Comparison of ENCODE assay signal across 32 mouse cellular contexts in genomic region chr4:114942583-114942982, GRCm38 (mm10). TPM values are rescaled to one million over a fixed set of nuclear protein-coding genes. Genes with fewer than 3 reads are reported as not detected.
DNase-seq lines count a peak whose midpoint lies in the region; ATAC-seq and TF ChIP-seq lines count a peak whose summit lies in the region.
"Had no signal": no experiment of that assay in that cellular context is flagged by ENCODE, and none has a peak within 500 bp of the region (broad histone marks: within the 10 kb centered on the region; RNA-seq: fewer than 3 reads in every experiment).

No protein-coding gene starts in this region.

- WGBS in forebrain, embryonic 14.5 days: 18% methylated on average over 8 of the region's 8 CpGs
- 18% methylated on average over 8 of the region's 8 CpGs for WGBS in forebrain, embryonic 13.5 days
- WGBS in embryonic facial prominence, embryonic 14.5 days: 19% methylated on average over 8 of the region's 8 CpGs
- WGBS in limb, embryonic 13.5 days: 12% methylated on average over 8 of the region's 8 CpGs

- no peaks in the 10 kb centered on the region for H3K9me3 ChIP-seq in forebrain, embryonic 14.5 days (replicated peaks; ENCODE audit: control insufficient read depth, low read length)
- H3K9me3 ChIP-seq in forebrain, embryonic 13.5 days (replicated peaks): no peaks in the 10 kb centered on the region
- H3K9me3 ChIP-seq in embryonic facial prominence, embryonic 14.5 days (ENCODE audit: control insufficient read depth, low read length): no peaks in the 10 kb centered on the region
- H3K9me3 ChIP-seq in limb, embryonic 13.5 days: no peaks in the 10 kb centered on the region
- H3K9me3 ChIP-seq: forebrain, embryonic 10.5 days; heart, embryonic 12.5 days; kidney, embryonic 15.5 days; lung, embryonic 15.5 days had no signal

- no peak overlapping the region for H3K4me3 ChIP-seq in forebrain, embryonic 14.5 days (ENCODE audit: low read depth, low read length)
- H3K4me3 ChIP-seq in forebrain, embryonic 13.5 days: no peak overlapping the region
- no peak overlapping the region for H3K4me3 ChIP-seq in embryonic facial prominence, embryonic 14.5 days (ENCODE audit: low read depth, low read length)
- no peak overlapping the region for H3K4me3 ChIP-seq in limb, embryonic 13.5 days
- H3K4me3 ChIP-seq: forebrain, embryonic 10.5 days; heart, embryonic 12.5 days; kidney, embryonic 15.5 days; left cerebral cortex, adult 2 months; lung, embryonic 15.5 days; myocyte had no signal

- ATAC-seq in forebrain, embryonic 14.5 days: no peak
- ATAC-seq in forebrain, embryonic 13.5 days: no peak
- no peak for ATAC-seq in embryonic facial prominence, embryonic 14.5 days (ENCODE audit: low read depth)
- peak; percentile 21; the same call in 1 of the 2 replicates for ATAC-seq in limb, embryonic 13.5 days (ENCODE audit: low FRiP score, low read depth)
- ATAC-seq: hindbrain, postnatal 0 days; intestine, postnatal 0 days; midbrain, embryonic 16.5 days had no signal

- DNase-seq in forebrain, embryonic 14.5 days (ENCODE audit: low spot score): peak; percentile 39
- DNase-seq in brain, embryonic 14.5 days (ENCODE audit: low read depth): peak; percentile 51
- DNase-seq in embryonic facial prominence, embryonic 14.5 days (ENCODE audit: low spot score): peak; percentile 31
- no peak for DNase-seq in layer of hippocampus, adult 8-10 months (ENCODE audit: low spot score in 2 of 2)
- no peak for DNase-seq in right cerebral cortex, postnatal 25 days
- DNase-seq: adrenal gland, postnatal 14 days; cerebellum, adult 9-10 months; heart, postnatal 10 days; lung, postnatal 36 days; right cerebral cortex, postnatal 4 days; thymus, postnatal 25 days had no signal

- no peak overlapping the region for H3K27ac ChIP-seq in forebrain, embryonic 14.5 days (ENCODE audit: low read depth, low read length)
- no peak overlapping the region for H3K27ac ChIP-seq in forebrain, embryonic 13.5 days
- no peak overlapping the region for H3K27ac ChIP-seq in embryonic facial prominence, embryonic 14.5 days (replicated peaks; ENCODE audit: low read depth, low read length)
- H3K27ac ChIP-seq in limb, embryonic 13.5 days: no peak overlapping the region
- H3K27ac ChIP-seq: forebrain, embryonic 10.5 days; hindbrain, postnatal 0 days; kidney, embryonic 15.5 days; left cerebral cortex, adult 2 months; liver, embryonic 14.5 days; lung, embryonic 15.5 days had no signal

- H3K9ac ChIP-seq in forebrain, embryonic 14.5 days (ENCODE audit: low read length): no peak overlapping the region
- H3K9ac ChIP-seq in forebrain, embryonic 13.5 days: no peak overlapping the region
- no peak overlapping the region for H3K9ac ChIP-seq in embryonic facial prominence, embryonic 14.5 days (ENCODE audit: low read depth, low read length)
- H3K9ac ChIP-seq in limb, embryonic 13.5 days: no peak overlapping the region
- H3K9ac ChIP-seq: heart, embryonic 12.5 days; kidney, embryonic 15.5 days; liver, embryonic 14.5 days; lung, embryonic 15.5 days had no signal

- peaks cover 2% of the 10 kb centered on the region; the same call in 1 of the 2 replicates for H3K4me1 ChIP-seq in forebrain, embryonic 14.5 days (ENCODE audit: control insufficient read depth, insufficient read depth, low read length)
- H3K4me1 ChIP-seq in forebrain, embryonic 13.5 days: peaks cover 13% of the 10 kb centered on the region
- 0 out of 2 replicates have a peak, but pooled peaks cover 10% of the 10 kb centered on the region for H3K4me1 ChIP-seq in embryonic facial prominence, embryonic 14.5 days (ENCODE audit: control insufficient read depth, insufficient read depth, low read length)
- H3K4me1 ChIP-seq in limb, embryonic 13.5 days: peaks cover 17% of the 10 kb centered on the region
- H3K4me1 ChIP-seq: heart, embryonic 12.5 days; lung, embryonic 15.5 days had no signal

- no peak for TF ChIP-seq CTCF in brain, embryonic 14.5 days (IDR thresholded peaks at IDR 0.05; ENCODE audit: borderline replicate concordance, extremely low read depth, insufficient read depth, insufficient read length)

- H3K4me2 ChIP-seq in forebrain, embryonic 14.5 days (ENCODE audit: low read length): no peak overlapping the region
- no peak overlapping the region for H3K4me2 ChIP-seq in forebrain, embryonic 13.5 days
- H3K4me2 ChIP-seq in embryonic facial prominence, embryonic 14.5 days (ENCODE audit: low read depth, low read length): no peak overlapping the region
- no peak overlapping the region for H3K4me2 ChIP-seq in limb, embryonic 13.5 days (replicated peaks)
- H3K4me2 ChIP-seq: heart, embryonic 12.5 days; kidney, embryonic 15.5 days; lung, embryonic 15.5 days had no signal

- H3K36me3 ChIP-seq in forebrain, embryonic 14.5 days (ENCODE audit: control insufficient read depth, insufficient read depth, low read length): no peaks in the 10 kb centered on the region
- no peaks in the 10 kb centered on the region for H3K36me3 ChIP-seq in forebrain, embryonic 13.5 days (ENCODE audit: poor library complexity, severe bottlenecking)
- H3K36me3 ChIP-seq in embryonic facial prominence, embryonic 14.5 days (ENCODE audit: control insufficient read depth, insufficient read depth, low read length): no peaks in the 10 kb centered on the region
- no peaks in the 10 kb centered on the region for H3K36me3 ChIP-seq in limb, embryonic 13.5 days
- H3K36me3 ChIP-seq: forebrain, embryonic 10.5 days; heart, embryonic 12.5 days; kidney, embryonic 15.5 days; lung, embryonic 15.5 days had no signal

- no peak for TF ChIP-seq POLR2A in brain, embryonic 14.5 days (IDR thresholded peaks at IDR 0.05; ENCODE audit: borderline replicate concordance, extremely low read depth, insufficient read depth, insufficient read length, poor library complexity, severe bottlenecking)

- 0 out of 2 replicates have a peak, but pooled peaks cover 9% of the 10 kb centered on the region for H3K27me3 ChIP-seq in forebrain, embryonic 14.5 days (replicated peaks; ENCODE audit: control insufficient read depth, insufficient read depth, low read length)
- peaks cover 52% of the 10 kb centered on the region for H3K27me3 ChIP-seq in forebrain, embryonic 13.5 days
- H3K27me3 ChIP-seq in embryonic facial prominence, embryonic 14.5 days (replicated peaks; ENCODE audit: control insufficient read depth, insufficient read depth, low read length): peaks cover 24% of the 10 kb centered on the region
- H3K27me3 ChIP-seq in limb, embryonic 13.5 days: peaks cover 81% of the 10 kb centered on the region

RNA-seq across cellular contexts. Expression of gene Foxe3, which starts 16.8 kb away (rescaled TPM):
- polyA plus RNA-seq in forebrain, embryonic 14.5 days (2014; fragmentation: Nextera tagmentation; extraction: Ambion mirVana): not detected in 2 replicates
- not detected in 2 replicates for polyA plus RNA-seq in forebrain, embryonic 13.5 days (2015; fragmentation: Nextera tagmentation; extraction: Ambion mirVana)
- 0.10 and 0.19 TPM in 2 replicates for polyA plus RNA-seq in brain, embryonic 14.5 days (2012; rRNA removed)
- not detected in 2 replicates for polyA plus RNA-seq in embryonic facial prominence, embryonic 14.5 days (2014; fragmentation: Nextera tagmentation; extraction: Ambion mirVana)
- polyA plus RNA-seq in limb, embryonic 13.5 days (2015; fragmentation: Nextera tagmentation; extraction: Ambion mirVana): not detected in 2 replicates
- total RNA-seq in layer of hippocampus, adult 8-10 months (2022): not detected
- total RNA-seq: adrenal gland, postnatal 14 days; gastrocnemius, adult 18-20 months; gastrocnemius, postnatal 4 days; heart, postnatal 10 days; hindbrain, postnatal 0 days; layer of hippocampus, postnatal 10 days; left cerebral cortex, adult 2 months; left cerebral cortex, postnatal 36 days; megakaryocyte-erythroid progenitor cell, adult 5-6 weeks had no signal
- polyA plus RNA-seq: cortical plate, adult 2 months; heart, embryonic 12.5 days; hindbrain, embryonic 11.5 days; hindbrain, postnatal 0 days; intestine, postnatal 0 days; kidney, embryonic 15.5 days; liver, embryonic 14.5 days; lung, embryonic 15.5 days; midbrain, embryonic 16.5 days; myocyte; neural tube, embryonic 14.5 days; stomach, embryonic 14.5 days had no signal

RNA-seq across cellular contexts. Expression of gene Foxd2, which starts 33.9 kb away (rescaled TPM):
- 0.27 and 0.38 TPM in 2 replicates for polyA plus RNA-seq in forebrain, embryonic 14.5 days (2014; fragmentation: Nextera tagmentation; extraction: Ambion mirVana)
- polyA plus RNA-seq in forebrain, embryonic 13.5 days (2015; fragmentation: Nextera tagmentation; extraction: Ambion mirVana): 0.22 and 0.30 TPM in 2 replicates
- polyA plus RNA-seq in brain, embryonic 14.5 days (2012; rRNA removed): 0.93 and 1.1 TPM in 2 replicates
- 0.81 and 1.3 TPM in 2 replicates for polyA plus RNA-seq in embryonic facial prominence, embryonic 14.5 days (2014; fragmentation: Nextera tagmentation; extraction: Ambion mirVana)
- 1.3 and 1.9 TPM in 2 replicates for polyA plus RNA-seq in limb, embryonic 13.5 days (2015; fragmentation: Nextera tagmentation; extraction: Ambion mirVana)
- total RNA-seq in layer of hippocampus, adult 8-10 months (2022): under 1 TPM; 0.35 to 0.52 (median 0.39) TPM
- polyA plus RNA-seq: heart, embryonic 12.5 days; neural tube, embryonic 14.5 days; stomach, embryonic 14.5 days had no signal

RNA-seq across cellular contexts. Expression of gene Cmpk1, which starts 44.5 kb away (rescaled TPM):
- 165 and 189 TPM in 2 replicates for polyA plus RNA-seq in forebrain, embryonic 14.5 days (2014; fragmentation: Nextera tagmentation; extraction: Ambion mirVana)
- 119 and 133 TPM in 2 replicates for polyA plus RNA-seq in forebrain, embryonic 13.5 days (2015; fragmentation: Nextera tagmentation; extraction: Ambion mirVana)
- 64.5 and 71.7 TPM in 2 replicates for polyA plus RNA-seq in brain, embryonic 14.5 days (2012; rRNA removed)
- polyA plus RNA-seq in embryonic facial prominence, embryonic 14.5 days (2014; fragmentation: Nextera tagmentation; extraction: Ambion mirVana): 110 and 112 TPM in 2 replicates
- polyA plus RNA-seq in limb, embryonic 13.5 days (2015; fragmentation: Nextera tagmentation; extraction: Ambion mirVana): 93.2 and 93.8 TPM in 2 replicates
- 10 to 100 TPM; 56.4 to 59.9 (median 57.4) TPM for total RNA-seq in layer of hippocampus, adult 8-10 months (2022)

RNA-seq across cellular contexts. Expression of gene Stil, which starts 57.4 kb away (rescaled TPM):
- 8.2 and 8.8 TPM in 2 replicates for polyA plus RNA-seq in forebrain, embryonic 14.5 days (2014; fragmentation: Nextera tagmentation; extraction: Ambion mirVana)
- polyA plus RNA-seq in forebrain, embryonic 13.5 days (2015; fragmentation: Nextera tagmentation; extraction: Ambion mirVana): 12.6 and 12.8 TPM in 2 replicates
- polyA plus RNA-seq in brain, embryonic 14.5 days (2012; rRNA removed): 6.4 and 9.9 TPM in 2 replicates
- polyA plus RNA-seq in embryonic facial prominence, embryonic 14.5 days (2014; fragmentation: Nextera tagmentation; extraction: Ambion mirVana): 11.8 and 14.1 TPM in 2 replicates
- polyA plus RNA-seq in limb, embryonic 13.5 days (2015; fragmentation: Nextera tagmentation; extraction: Ambion mirVana): 10.7 and 11.8 TPM in 2 replicates
- total RNA-seq in layer of hippocampus, adult 8-10 months (2022): under 1 TPM in 3 of 4 experiments, not detected in 1; 0.12 to 0.54 (median 0.20) TPM
- total RNA-seq: gastrocnemius, adult 18-20 months had no signal

Comparison
In these comparisons a context has a peak if more than half of its experiments do, and no peak if none do; other contexts are left out.
1. DNase-seq: peak in forebrain, embryonic 14.5 days (single experiment), brain, embryonic 14.5 days (single experiment) and embryonic facial prominence, embryonic 14.5 days (single experiment); none in layer of hippocampus, adult 8-10 months (0 of 2) and right cerebral cortex, postnatal 25 days (single experiment).